Mouse (Mus musculus) testis, adult 10 weeks (tissue): ENCODE data around the gene Cenpt. TPM values are rescaled to one million over a fixed set of nuclear protein-coding genes. Genes with fewer than 3 reads are reported as not detected.

ENCODE experiments used
- polyA plus RNA-seq: library from polyadenylated mRNA; stranded (reverse); fragments of 350-450 nt; fragmentation: Illumina TruSeq; extraction: RNeasy Lipid Tissue Mini Kit (QIAGEN cat#74804); gene quantifications from one replicate; pipeline ENCODE4 v1.2.3, GENCODE M21; 2014; ENCODE audit warnings: low read depth, low replicate concordance

Gene Cenpt
- polyA plus RNA-seq = 1.8 TPM

DNA sequence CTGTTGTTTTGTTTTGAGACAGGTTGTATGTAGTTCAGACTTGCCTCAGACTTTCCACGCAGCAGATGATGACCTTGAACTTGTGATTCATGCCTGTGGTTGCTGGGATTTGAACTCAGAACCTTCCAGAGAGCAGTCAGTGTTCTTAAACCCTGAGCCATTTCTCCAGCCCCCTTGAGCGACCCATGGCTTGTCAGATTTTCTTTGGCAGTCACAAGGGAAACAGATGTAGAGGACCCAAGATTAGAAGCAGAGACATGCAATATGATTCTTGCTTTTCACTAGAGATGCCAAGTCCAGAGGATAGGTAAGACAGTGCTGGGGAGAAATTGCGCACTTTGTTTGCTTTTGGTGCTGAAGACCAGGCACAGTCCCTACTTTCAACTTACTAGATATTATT is at the start of gene Cenpt:
Gene Cenpt (minus strand): TSS at position 101 of the 400 bp plus-strand sequence.

DNA sequence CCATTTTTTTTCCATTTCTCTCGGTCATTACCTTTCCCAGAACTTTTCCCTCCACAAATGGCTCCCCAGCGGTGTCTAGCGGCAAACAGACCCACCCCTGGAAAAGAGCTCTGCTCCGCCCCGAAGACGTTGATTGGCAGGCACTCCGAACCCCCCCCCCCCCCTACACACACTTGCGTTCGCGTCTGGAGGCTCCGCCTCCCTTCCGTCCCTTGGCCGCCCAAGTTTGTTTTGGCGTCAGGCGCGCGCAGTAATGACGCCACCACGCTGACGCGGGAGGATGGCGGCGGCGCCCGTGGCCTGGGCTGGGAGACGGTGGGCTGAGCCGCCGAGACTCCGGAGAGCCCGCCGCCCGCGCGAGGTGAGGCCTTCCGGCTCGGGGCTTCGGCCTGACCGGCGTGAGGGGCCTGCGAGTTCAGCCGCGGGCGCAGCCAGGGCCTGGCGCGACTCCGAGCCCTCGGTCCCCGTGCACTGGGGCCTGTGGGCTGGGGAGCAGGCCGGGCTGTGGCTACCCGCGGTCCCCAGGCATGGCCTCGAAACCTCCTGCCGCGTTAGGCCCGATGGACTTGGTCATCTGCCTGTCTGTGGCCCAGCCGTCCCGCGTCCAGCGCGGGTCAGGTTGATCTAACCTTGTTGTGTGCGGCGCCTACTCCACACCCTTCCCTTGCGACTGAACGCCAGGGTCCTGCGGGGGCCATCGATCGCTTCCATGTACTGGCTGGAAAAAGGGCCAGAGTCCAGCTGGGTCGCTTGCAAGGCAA is 47.3 kb upstream of the Cenpt start, which contains the start of gene Pskh1:
Gene Pskh1 (plus strand): TSS at position 262 of the 761 bp plus-strand sequence.

DNA sequence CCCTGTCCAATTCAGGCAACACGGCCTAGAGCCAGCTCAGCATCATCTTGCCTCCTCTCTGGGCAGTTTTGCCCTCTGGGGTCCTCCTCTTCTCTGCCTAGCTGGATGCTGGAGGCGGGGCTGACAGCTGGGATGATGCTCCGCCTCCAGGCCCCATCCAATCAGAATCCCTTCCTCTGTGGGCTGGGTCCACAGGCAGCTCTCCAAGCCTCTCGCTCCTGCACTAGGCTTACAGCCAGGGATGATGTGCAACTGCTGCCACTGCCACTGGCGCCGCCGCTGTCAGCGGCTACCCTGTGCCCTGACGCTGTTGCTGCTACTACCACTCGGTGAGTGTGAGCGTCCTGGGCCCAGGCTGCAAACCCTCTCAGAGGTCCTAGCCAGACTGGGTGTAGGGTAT is 40.3 kb upstream of the Cenpt start, which contains the start of gene Nrn1l:
Gene Nrn1l (plus strand): TSS at position 229 of the 400 bp plus-strand sequence.

DNA sequence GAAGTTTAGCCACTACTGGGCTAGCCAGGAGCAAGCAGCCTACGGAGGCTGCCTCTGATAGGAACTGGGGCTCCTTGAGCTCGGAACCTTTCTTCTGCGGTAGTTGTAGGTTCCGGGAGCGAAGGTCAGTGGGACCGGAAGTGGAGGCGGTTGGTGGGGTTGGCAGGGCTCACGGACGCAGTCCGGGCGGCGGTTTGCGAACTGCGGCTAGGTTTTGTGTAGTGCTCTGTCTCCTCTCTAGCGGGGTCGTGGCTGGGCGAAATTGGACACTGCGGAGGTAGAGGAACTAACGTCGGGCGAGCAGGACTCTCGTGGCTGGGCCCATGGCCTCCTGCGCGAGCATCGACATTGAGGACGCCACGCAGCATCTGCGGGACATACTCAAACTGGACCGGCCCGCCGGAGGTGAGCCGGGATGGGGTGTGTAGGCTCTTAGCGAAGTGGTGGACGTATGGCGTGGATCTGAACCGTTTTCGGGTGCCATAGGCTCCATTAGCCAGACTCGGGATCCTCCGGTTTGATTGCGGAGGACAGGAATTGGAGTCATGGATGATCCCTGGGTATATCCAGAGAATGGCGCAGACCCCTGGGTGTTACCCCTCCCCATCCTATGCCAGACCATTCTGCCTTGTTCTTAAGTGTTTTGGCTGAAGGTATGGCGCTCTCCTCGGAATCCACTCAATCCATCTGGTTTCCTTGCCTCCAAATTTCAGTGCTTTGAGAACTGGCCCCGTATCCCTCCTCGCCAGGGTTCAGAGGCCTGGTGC is 27.9 kb upstream of the Cenpt start, which contains the start of gene Edc4:
Gene Edc4 (plus strand): TSS at position 128 of the 767 bp plus-strand sequence.

DNA sequence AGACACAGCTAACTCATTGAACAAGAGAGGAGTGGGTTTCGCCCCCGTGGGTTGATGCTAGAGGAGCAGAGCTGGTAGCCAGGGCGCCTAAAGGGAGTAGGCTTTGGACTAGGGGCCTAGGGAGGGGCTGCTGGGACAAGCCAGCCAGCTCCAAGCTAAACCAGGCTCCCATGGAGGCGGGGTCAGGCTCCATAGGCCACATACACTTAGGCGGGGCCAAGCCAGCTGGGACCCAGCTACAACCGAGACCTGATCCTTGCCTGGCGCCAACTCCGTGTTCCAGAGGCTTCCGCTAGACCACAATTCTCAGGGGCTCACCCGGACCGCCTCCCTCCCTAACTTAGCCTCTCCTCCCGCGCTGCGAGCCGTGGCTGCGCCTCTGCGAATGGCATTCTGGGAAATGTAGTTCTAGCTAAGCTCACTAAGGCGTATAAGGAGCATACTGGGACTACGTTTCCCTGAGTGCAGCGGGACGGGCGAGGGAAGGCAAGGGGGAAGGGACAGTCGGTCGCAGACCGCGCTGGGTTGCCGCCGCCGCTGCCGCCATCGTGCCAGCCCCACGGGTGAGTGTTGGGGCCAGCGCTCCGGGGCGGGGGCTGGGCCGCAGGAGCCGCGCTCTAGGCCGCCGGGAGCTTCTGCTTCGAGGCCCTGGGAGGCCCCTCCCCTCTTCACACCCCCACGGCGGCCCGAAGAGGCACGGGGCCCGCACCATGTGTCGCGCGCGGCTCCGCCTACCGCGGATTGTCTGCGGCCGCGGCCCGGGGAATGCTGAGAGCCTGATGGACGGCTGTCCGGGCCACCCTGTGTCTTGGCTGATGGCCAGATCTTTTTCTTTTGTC is 7.3 kb upstream of the Cenpt start, which contains the start of gene Nutf2:
Gene Nutf2 (plus strand): TSS at position 438 of the 839 bp plus-strand sequence.

DNA sequence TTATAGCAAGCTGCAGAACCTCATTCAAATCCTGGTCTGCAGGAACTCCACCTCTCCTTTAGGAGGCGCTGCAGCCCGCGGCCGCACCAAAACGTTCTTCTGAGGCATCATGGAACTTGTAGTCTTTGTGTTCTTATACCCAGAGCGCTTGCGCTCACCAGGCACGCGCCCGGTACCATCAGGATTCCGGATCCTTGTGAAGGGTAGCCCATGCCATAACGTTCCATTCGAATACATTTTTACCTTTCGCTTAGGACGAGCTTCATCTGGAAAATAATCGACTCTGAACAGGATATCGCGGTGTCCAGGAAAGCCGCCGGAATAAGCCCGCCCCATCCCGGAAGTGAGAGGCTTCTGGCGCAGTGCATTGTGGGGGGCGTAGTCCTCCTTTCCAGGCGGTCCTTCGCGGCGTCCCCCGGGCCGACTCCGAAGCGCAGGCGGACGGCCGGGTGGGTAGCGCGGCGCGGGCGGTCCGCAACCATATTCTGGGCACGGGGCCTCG is 1.7 kb upstream of the Cenpt start, which contains the start of gene Thap11:
Gene Thap11 (plus strand): TSS at position 418 of the 502 bp plus-strand sequence.

DNA sequence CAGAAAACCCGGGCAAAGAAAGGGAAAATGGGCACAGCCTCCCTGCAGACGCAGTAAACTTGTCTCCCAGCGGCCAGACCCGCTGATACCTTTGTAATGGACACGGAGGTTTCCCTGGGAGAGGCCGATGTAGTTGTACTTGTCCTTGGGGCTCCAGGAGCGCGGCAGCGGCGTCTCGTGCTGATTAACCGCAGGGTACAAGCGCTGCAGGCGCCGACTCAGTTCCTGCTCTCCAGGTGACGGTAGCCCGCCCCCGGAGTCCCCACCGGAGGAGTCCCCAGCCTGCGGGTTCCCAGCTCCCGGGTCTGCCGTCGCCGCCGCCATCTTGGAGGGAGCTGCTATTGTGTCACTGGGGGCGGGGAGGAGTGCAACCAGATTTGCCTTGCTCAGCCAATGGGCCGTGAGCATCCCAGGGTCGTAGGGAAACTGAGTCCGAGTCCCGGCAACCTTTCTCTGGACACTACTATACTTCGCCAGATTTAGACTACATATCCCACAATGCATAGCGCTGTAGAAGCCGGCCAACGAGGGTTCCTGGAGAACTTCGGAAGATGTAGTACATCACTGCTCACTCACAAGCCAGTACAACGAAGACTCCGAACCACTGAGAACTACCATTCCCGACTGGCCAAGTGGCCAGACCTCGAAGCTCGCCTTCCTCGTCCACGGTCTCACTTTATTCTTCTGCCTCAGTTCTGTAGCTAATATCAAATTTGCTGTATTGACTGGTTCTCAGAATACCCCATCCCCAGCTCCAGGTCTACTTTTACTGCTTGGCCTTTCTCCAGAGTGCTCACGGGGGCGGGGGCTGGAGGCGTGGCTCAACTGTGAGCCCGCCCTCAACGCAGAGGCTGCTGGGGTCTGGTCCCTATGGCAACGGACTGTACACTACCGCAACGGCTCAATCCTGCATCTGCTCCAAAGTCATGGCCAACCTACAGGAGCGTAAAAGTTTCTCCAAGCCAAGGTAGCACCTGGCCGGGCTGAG is 25.9 kb downstream of the Cenpt start, which contains the start of the genes Ranbp10 and Tsnaxip1:
Gene Ranbp10 (minus strand): TSS at position 490 of the 988 bp plus-strand sequence.
Gene Tsnaxip1 (plus strand): TSS at position 871 of the 988 bp plus-strand sequence.

Other genes starting within 250 kb of the Cenpt start
- gene Ripor1, start 248.0 kb downstream of the Cenpt start, polyA plus RNA-seq = 0.38 TPM
- gene Ctcf, start 216.7 kb downstream of the Cenpt start, polyA plus RNA-seq = 31.2 TPM
- not detected for gene Agrp, start 215.9 kb downstream of the Cenpt start, polyA plus RNA-seq
- gene Carmil2, start 167.0 kb downstream of the Cenpt start, polyA plus RNA-seq = 0.14 TPM
- 3.0 TPM for gene Acd, start 152.2 kb downstream of the Cenpt start, polyA plus RNA-seq
- gene Pard6a, start 152.1 kb downstream of the Cenpt start, polyA plus RNA-seq = 2.3 TPM
- gene 4933405L10Rik, start 145.6 kb downstream of the Cenpt start, polyA plus RNA-seq = 4.7 TPM
- 5.3 TPM for gene Enkd1, start 145.1 kb downstream of the Cenpt start, polyA plus RNA-seq
- gene Gfod2, start 94.6 kb downstream of the Cenpt start, polyA plus RNA-seq = 0.24 TPM
- 11.3 TPM for gene Ranbp10, start 25.9 kb downstream of the Cenpt start, polyA plus RNA-seq
- 174 TPM for gene Tsnaxip1, start 25.5 kb downstream of the Cenpt start, polyA plus RNA-seq
- 5.0 TPM for gene Thap11, start 1.9 kb upstream of the Cenpt start, polyA plus RNA-seq
- gene Nutf2, start 7.3 kb upstream of the Cenpt start, polyA plus RNA-seq = 31.1 TPM
- gene Edc4, start 27.6 kb upstream of the Cenpt start, polyA plus RNA-seq = 10.5 TPM
- not detected for gene Nrn1l, start 40.3 kb upstream of the Cenpt start, polyA plus RNA-seq
- gene Pskh1, start 47.2 kb upstream of the Cenpt start, polyA plus RNA-seq = 2.4 TPM
- gene Ctrl, start 80.6 kb upstream of the Cenpt start, polyA plus RNA-seq = not detected
- gene Psmb10, start 85.2 kb upstream of the Cenpt start, polyA plus RNA-seq = 0.31 TPM
- 0.31 TPM for gene Lcat, start 90.1 kb upstream of the Cenpt start, polyA plus RNA-seq
- 0.39 TPM for gene Slc12a4, start 112.8 kb upstream of the Cenpt start, polyA plus RNA-seq
- 48.5 TPM for gene Dpep3, start 126.2 kb upstream of the Cenpt start, polyA plus RNA-seq
- gene Dus2, start 138.1 kb upstream of the Cenpt start, polyA plus RNA-seq = 4.0 TPM
- gene Dpep2nb, start 152.7 kb upstream of the Cenpt start, polyA plus RNA-seq = 0.52 TPM
- 2.8 TPM for gene Ddx28, start 158.6 kb upstream of the Cenpt start, polyA plus RNA-seq
- gene Nfatc3, start 205.6 kb upstream of the Cenpt start, polyA plus RNA-seq = 30.0 TPM